Mouse (Mus musculus) forebrain, embryonic 12.5 days (tissue): ENCODE results near the gene Ccne1. TPM values are rescaled to one million over a fixed set of nuclear protein-coding genes. Genes with fewer than 3 reads are reported as not detected.

Experiments used
- ATAC-seq: fragments of 200-750 bp; cut with Nextera tagmentation; 2 replicates; pipeline ENCODE4 v1.8.0; 2017; ENCODE audit warnings: moderate TSS enrichment; ENCODE audit not compliant: low FRiP score
- H3K27ac ChIP-seq: fragments of 300-500 bp; sonication (generic); 2 replicates; pipeline ENCODE4 v1.5.1; 2016; ENCODE audit warnings: mild to moderate bottlenecking
- H3K27me3 ChIP-seq: fragments of 300-500 bp; sonication (generic); 2 replicates; pipeline ENCODE4 v1.6.1; 2016; ENCODE audit warnings: mild to moderate bottlenecking
- H3K36me3 ChIP-seq: fragments of 300-500 bp; sonication (generic); replicated peaks from 2 replicates; pipeline ENCODE4 v1.6.1; 2016; ENCODE audit warnings: mild to moderate bottlenecking
- H3K4me1 ChIP-seq: fragments of 300-500 bp; sonication (generic); 2 replicates; pipeline ENCODE4 v1.6.1; 2016
- H3K4me2 ChIP-seq: fragments of 300-500 bp; sonication (generic); 2 replicates; pipeline ENCODE4 v1.6.1; 2016; ENCODE audit warnings: mild to moderate bottlenecking, moderate library complexity
- H3K4me3 ChIP-seq: fragments of 300-500 bp; sonication (generic); replicated peaks from 2 replicates; pipeline ENCODE4 v1.5.1; 2016; ENCODE audit warnings: mild to moderate bottlenecking
- H3K9ac ChIP-seq: fragments of 300-500 bp; sonication (generic); 2 replicates; pipeline ENCODE4 v1.6.1; 2016; ENCODE audit warnings: mild to moderate bottlenecking
- H3K9me3 ChIP-seq: fragments of 300-500 bp; sonication (generic); 2 replicates; pipeline ENCODE4 v1.6.1; 2016
- WGBS: fragments of 180-500 bp; shearing (Covaris S2); methylation state at CpG from one replicate; pipeline ENCODE4 v1.1.7; 2016; 5-methylcytosine and 5-hydroxymethylcytosine counted together
- polyA plus RNA-seq: library from polyadenylated mRNA; unstranded; fragments of >200 nt; fragmentation: Nextera tagmentation; extraction: Ambion mirVana; gene quantifications from 2 replicates; pipeline ENCODE4 v1.2.1, GENCODE M21; 2016

Gene Ccne1
- polyA plus RNA-seq, result 43.4 and 44.1 TPM in 2 replicates

DNA sequence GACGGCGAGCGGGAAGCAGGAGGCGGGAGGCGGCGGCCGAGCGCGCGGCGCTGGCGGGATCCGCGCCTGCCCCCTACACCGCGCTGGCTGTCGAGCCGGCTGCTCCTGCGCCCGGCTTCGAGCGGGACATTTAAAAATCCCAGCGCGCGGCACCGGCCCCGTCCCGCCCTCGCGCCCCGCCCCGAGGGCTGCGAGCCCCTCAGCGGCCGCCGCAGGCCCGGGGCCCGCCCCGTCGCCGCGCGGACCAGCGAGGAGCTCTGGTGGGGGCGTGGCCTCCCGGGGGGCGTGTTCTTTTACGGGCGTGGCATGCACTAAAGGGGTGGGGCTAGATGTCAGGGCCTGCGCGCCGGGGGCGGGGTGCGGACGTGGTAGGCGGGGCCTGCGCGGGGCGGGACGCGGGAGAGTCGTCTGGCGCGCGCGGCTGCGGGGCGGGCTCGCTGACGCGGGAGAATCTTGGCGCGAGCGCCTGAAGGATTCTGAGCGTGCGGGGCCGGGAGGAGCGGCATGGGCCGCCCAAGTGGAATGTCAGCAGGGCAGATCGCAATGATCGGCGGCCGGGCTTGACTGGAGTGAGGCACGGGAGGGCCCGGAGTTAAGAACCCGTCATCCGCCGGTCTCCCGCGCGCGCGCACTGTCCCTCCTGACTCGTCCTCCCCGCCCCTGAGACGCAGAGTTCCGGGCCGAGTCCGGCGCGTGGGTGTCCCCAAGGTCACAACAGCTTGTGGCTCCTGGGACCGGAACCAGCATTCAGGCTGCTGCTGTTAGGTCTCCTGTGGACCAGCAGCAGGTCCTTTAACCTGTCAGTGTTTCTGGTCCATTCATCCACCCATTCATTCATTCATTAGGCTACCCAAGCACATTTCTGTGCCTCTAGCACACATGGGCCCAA is at the start of gene Ccne1:
Ccne1 (minus strand) TSS at position 164 of the 889 bp plus-strand sequence.
- peak within 1 kb of the TSS; percentile 96 for H3K4me2 ChIP-seq
- H3K36me3 ChIP-seq, result peaks cover 6% of the 10 kb centered on the region; the same call in 1 of the 2 replicates
- H3K4me3 ChIP-seq, result peak within 1 kb of the TSS; percentile 81
- under 1% methylated on average over 79 of the region's 102 CpGs for WGBS
- H3K27me3 ChIP-seq, result peaks cover 11% of the 10 kb centered on the region
- H3K9ac ChIP-seq, result peak within 1 kb of the TSS; percentile 82
- H3K9me3 ChIP-seq, result no peaks in the 10 kb centered on the region
- peak; percentile 95 for ATAC-seq
- H3K27ac ChIP-seq, result peak within 1 kb of the TSS; percentile 80
- H3K4me1 ChIP-seq, result peaks cover 37% of the 10 kb centered on the region

- Histone ChIP-seq H3K27me3 (no peaks in the 10 kb centered on the region), H3K9ac (no peak overlapping the region), H3K4me1 (no peaks in the 10 kb centered on the region), H3K4me3 (no peak overlapping the region), H3K36me3 (no peaks in the 10 kb centered on the region), H3K27ac (no peak overlapping the region), H3K9me3 (no peaks in the 10 kb centered on the region), H3K4me2 (no peak overlapping the region)
- 84% methylated on average over 5 of the region's 5 CpGs for WGBS
- no peak for ATAC-seq
Observed at GRCm38 (mm10) chr7:38155829-38156228, 48.5 kb upstream of the Ccne1 start.

DNA sequence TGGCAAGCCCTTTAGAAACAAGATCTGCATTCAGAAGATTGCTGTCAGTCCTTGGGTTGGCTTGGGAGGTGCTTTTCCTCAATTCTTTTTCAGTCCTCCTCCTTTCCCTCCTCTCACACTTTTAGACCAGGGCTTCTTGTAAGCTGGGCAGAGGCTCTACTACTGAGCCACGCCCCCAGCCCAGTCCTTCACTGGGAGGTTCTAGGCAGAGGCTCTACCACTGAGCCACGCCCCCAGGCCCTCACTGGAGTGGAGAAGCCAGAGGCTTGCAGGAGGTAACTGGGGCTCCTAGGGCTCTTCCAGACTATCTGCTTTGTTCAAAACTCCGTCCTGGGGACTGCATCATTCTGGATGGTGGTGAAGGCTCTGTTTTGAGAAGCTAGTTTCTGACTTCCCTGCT is 45.2 kb upstream of the Ccne1 start:
- no peaks in the 10 kb centered on the region for H3K27me3 ChIP-seq
- no peak overlapping the region for H3K4me3 ChIP-seq
- no peaks in the 10 kb centered on the region for H3K4me1 ChIP-seq
- WGBS, result 85% methylated on average over 3 of the region's 3 CpGs
- H3K4me2 ChIP-seq, result no peak overlapping the region
- no peaks in the 10 kb centered on the region for H3K36me3 ChIP-seq
- H3K27ac ChIP-seq, result no peak overlapping the region
- no peak for ATAC-seq
- no peak overlapping the region for H3K9ac ChIP-seq
- no peaks in the 10 kb centered on the region for H3K9me3 ChIP-seq

- 67% methylated on average over 14 of the region's 14 CpGs for WGBS
- no peaks in the 10 kb centered on the region for H3K9me3 ChIP-seq
- H3K4me3 ChIP-seq, result no peak overlapping the region
- H3K9ac ChIP-seq, result no peak overlapping the region
- no peaks in the 10 kb centered on the region for H3K4me1 ChIP-seq
- no peak overlapping the region for H3K27ac ChIP-seq
- no peak for ATAC-seq
- no peak overlapping the region for H3K4me2 ChIP-seq
- no peaks in the 10 kb centered on the region for H3K27me3 ChIP-seq
- no peaks in the 10 kb centered on the region for H3K36me3 ChIP-seq
Observed at GRCm38 (mm10) chr7:38151706-38152312, 44.5 kb upstream of the Ccne1 start.

- no peak for ATAC-seq
Observed at GRCm38 (mm10) chr7:38147477-38147876, 40.1 kb upstream of the Ccne1 start.

DNA sequence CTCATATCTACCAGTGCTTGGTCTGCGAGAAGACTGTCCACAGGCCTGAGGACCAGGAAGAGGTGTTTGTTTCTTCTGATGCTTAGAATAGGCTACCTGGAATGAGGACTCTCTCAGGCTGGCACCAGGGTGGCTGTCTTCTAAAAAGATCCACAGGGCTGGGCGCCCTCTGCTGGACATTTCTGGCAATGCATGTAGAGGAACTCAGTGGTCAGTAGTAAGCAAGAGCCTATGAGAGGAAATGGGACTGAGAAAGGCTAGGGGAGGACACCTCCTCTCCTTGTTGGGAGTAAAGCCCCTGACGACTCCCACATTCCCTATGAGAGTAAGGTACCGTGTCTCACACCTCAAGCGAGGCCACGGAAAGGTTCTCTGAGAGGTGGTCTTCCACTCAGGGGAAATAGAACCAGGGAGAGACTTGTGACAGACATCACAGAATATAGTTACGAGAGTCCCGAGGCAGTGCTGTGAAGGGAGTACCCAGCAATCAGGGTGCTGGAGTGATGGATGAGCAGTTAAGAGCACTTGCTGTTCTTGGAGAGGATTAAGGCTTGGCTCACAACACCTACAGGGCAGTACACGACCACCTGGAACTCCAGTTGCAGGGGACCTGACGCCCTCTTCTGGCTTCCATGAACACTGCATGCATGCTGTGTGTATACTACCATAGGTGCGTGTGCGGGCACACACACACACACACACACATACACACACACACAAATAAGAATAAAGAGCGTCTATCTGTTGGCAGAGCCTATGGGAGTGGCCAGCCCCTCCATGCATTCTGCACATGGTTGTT is 34.6 kb upstream of the Ccne1 start:
- 67% methylated on average over 13 of the region's 13 CpGs for WGBS
- Histone ChIP-seq H3K4me1 (no peaks in the 10 kb centered on the region), H3K4me3 (no peak overlapping the region), H3K4me2 (no peak overlapping the region), H3K9ac (no peak overlapping the region), H3K9me3 (no peaks in the 10 kb centered on the region), H3K27ac (no peak overlapping the region), H3K27me3 (no peaks in the 10 kb centered on the region; the same call in 1 of the 2 replicates), H3K36me3 (no peaks in the 10 kb centered on the region)
- peak; percentile 63 for ATAC-seq

More at GRCm38 (mm10) chr7:38147477-38147876, 40.1 kb upstream of the Ccne1 start:
- Histone ChIP-seq H3K27ac (no peak overlapping the region), H3K4me3 (no peak overlapping the region), H3K9me3 (no peaks in the 10 kb centered on the region), H3K9ac (no peak overlapping the region), H3K27me3 (no peaks in the 10 kb centered on the region), H3K36me3 (no peaks in the 10 kb centered on the region), H3K4me2 (no peak overlapping the region), H3K4me1 (no peaks in the 10 kb centered on the region)
- WGBS, result 83% methylated on average over 6 of the region's 6 CpGs

DNA sequence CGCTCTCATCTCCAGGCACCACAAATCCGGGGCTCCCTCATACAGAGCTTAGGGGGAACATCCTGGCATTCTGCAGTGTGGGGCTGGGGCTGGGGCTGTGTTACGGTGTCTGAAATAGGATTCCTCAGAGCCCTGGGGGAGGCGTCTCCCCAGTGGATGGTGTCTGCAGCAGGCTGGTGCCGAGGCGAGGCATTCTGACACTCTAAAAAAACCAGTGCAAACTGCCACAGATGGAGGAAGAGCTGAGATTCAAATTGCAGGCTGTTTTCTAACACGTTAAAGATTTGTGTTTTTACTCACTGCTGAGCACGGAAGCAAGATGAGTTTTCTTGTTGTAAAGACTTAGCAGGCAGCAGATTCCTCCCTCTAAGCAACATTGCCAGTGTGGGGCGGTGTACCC is 33.0 kb upstream of the Ccne1 start:
- no peak overlapping the region for H3K9ac ChIP-seq
- no peak overlapping the region for H3K4me3 ChIP-seq
- H3K36me3 ChIP-seq, result no peaks in the 10 kb centered on the region
- WGBS, result 58% methylated on average over 9 of the region's 9 CpGs
- no peak overlapping the region for H3K27ac ChIP-seq
- H3K27me3 ChIP-seq, result no peaks in the 10 kb centered on the region; the same call in 1 of the 2 replicates
- ATAC-seq, result no peak
- H3K4me2 ChIP-seq, result no peak overlapping the region
- no peaks in the 10 kb centered on the region for H3K4me1 ChIP-seq
- H3K9me3 ChIP-seq, result no peaks in the 10 kb centered on the region

DNA sequence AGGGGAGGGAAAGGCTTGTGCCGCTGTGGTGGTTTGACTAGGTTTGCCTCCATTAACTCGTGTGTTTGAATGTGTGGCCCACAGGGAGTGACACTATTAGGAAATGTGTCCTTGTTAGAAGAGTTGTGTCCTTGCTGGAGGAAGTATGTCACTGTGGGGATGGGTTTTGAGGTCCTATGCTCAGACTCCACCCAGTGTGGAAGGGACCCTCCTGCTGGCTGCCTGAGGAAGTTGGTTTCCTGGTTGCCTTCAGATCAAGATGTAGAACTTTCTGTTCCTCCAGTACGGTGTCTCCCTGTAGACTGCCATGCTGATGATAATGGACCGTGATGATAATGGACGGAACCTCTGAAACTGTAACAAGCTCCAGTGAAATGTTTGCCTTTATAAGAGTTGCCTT is 27.1 kb upstream of the Ccne1 start:
- Histone ChIP-seq H3K4me1 (no peaks in the 10 kb centered on the region), H3K36me3 (no peaks in the 10 kb centered on the region), H3K27ac (no peak overlapping the region), H3K27me3 (peaks cover 3% of the 10 kb centered on the region; the same call in 1 of the 2 replicates), H3K9ac (no peak overlapping the region), H3K4me3 (no peak overlapping the region), H3K9me3 (no peaks in the 10 kb centered on the region), H3K4me2 (no peak overlapping the region)
- 87% methylated on average over 5 of the region's 5 CpGs for WGBS
- no peak for ATAC-seq

- no peak overlapping the region for H3K9ac ChIP-seq
- no peaks in the 10 kb centered on the region for H3K4me1 ChIP-seq
- H3K27me3 ChIP-seq, result 0 out of 2 replicates have a peak, but pooled peaks cover 3% of the 10 kb centered on the region
- H3K27ac ChIP-seq, result no peak overlapping the region
- no peaks in the 10 kb centered on the region for H3K9me3 ChIP-seq
- H3K4me3 ChIP-seq, result no peak overlapping the region
- 44% methylated on average over 5 of the region's 5 CpGs for WGBS
- no peak for ATAC-seq
- no peaks in the 10 kb centered on the region for H3K36me3 ChIP-seq
- H3K4me2 ChIP-seq, result no peak overlapping the region
Observed at GRCm38 (mm10) chr7:38131186-38131585, 23.9 kb upstream of the Ccne1 start.

- 75% methylated on average over 26 of the region's 26 CpGs for WGBS
- Histone ChIP-seq H3K4me2 (no peak overlapping the region), H3K36me3 (no peaks in the 10 kb centered on the region), H3K27ac (no peak overlapping the region), H3K4me3 (no peak overlapping the region), H3K9ac (no peak overlapping the region), H3K4me1 (peaks cover 5% of the 10 kb centered on the region; the same call in 1 of the 2 replicates), H3K27me3 (0 out of 2 replicates have a peak, but pooled peaks cover 3% of the 10 kb centered on the region), H3K9me3 (no peaks in the 10 kb centered on the region)
- ATAC-seq, result 0 out of 2 replicates have a peak, but pooled peaks have one; percentile 20
Observed at GRCm38 (mm10) chr7:38129986-38130729, 22.8 kb upstream of the Ccne1 start.

GRCm38 (mm10) chr7:38129491-38129890 is 22.2 kb upstream of the Ccne1 start:
- no peaks in the 10 kb centered on the region for H3K9me3 ChIP-seq
- no peak overlapping the region for H3K9ac ChIP-seq
- no peak overlapping the region for H3K4me3 ChIP-seq
- peaks cover 5% of the 10 kb centered on the region; the same call in 1 of the 2 replicates for H3K4me1 ChIP-seq
- ATAC-seq, result no peak
- H3K36me3 ChIP-seq, result no peaks in the 10 kb centered on the region
- 0 out of 2 replicates have a peak, but pooled peaks cover 3% of the 10 kb centered on the region for H3K27me3 ChIP-seq
- WGBS, result 86% methylated on average over 6 of the region's 6 CpGs
- no peak overlapping the region for H3K27ac ChIP-seq
- no peak overlapping the region for H3K4me2 ChIP-seq
